Mouse (Mus musculus): Measurements from ENCODE around the gene Prss28. TPM values are rescaled to one million over a fixed set of nuclear protein-coding genes. Genes with fewer than 3 reads are reported as not detected.

Prss28 gene
- total and polyA plus RNA-seq, 3 experiments, result not detected

DNA sequence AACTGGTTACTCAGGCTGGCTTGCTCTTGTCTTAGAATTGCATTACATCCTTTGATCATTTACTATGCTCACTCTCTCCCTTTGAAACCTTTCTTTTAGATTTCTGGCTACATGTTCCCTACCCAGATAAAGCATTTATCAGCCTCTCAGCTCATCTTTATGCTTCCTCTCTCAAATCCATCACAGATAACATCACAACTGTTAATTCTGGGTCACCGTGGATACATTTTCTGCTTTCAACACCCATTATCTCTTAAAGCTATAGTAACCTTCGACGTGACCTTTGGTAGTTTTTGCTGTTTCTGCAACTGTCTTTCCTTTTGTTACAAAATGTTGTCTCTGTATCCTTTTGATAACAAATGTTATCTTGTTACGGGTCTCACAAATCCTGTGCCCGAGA is 15.0 kb upstream of the Prss28 start:
- Histone ChIP-seq H3K4me1 (ENCODE audit: control insufficient read depth in 1 of 2, insufficient read depth in 2 of 2) (peaks cover 4% of the 10 kb centered on the region in 2 experiments; a peak in 3 of 4 replicates), H3K4me2 (ENCODE audit: insufficient read depth, low read depth, poor library complexity, severe bottlenecking) (no peak overlapping the region), H3K36me3 (replicated peaks in 1 of 2; ENCODE audit: control insufficient read depth in 1 of 2, insufficient read depth in 1 of 2, low read length in 1 of 2) (no peaks in the 10 kb centered on the region), H3K79me2 (replicated peaks; ENCODE audit: control insufficient read depth, extremely low read depth, insufficient read depth, poor library complexity, severe bottlenecking) (no peaks in the 10 kb centered on the region), H3K9me3 (replicated peaks; ENCODE audit: low read length) (no peaks in the 10 kb centered on the region), H3K4me3 (replicated peaks in 1 of 3; ENCODE audit: low read depth in 2 of 3, low read length in 2 of 3, poor library complexity in 1 of 3) (no peak overlapping the region), H3K27me3 (replicated peaks) (peaks cover 76% of the 10 kb centered on the region), H3K9ac (ENCODE audit: insufficient read depth, low read depth) (no peak overlapping the region), H3K27ac (ENCODE audit: insufficient read depth, low read depth) (no peak overlapping the region)
- in situ Hi-C loops (cut with MboI; ENCODE audit: low pct_ligation_motif_present, low pct_unique_long_range_greater_than_20kb, low sequenced_read_pairs), result no loop called here
- no peak for TF ChIP-seq CTCF (conservative IDR thresholded peaks at IDR 0.05 in 1 of 2, IDR thresholded peaks at IDR 0.05 in 1 of 2; ENCODE audit: low read depth in 2 of 2, low read length in 2 of 2)
- no peak for TF ChIP-seq ZNF384 (IDR thresholded peaks at IDR 0.05; ENCODE audit: low read depth, low read length)
- no peak for TF ChIP-seq RAD21 (IDR thresholded peaks at IDR 0.05; ENCODE audit: low read depth, low read length)
- TF ChIP-seq ELF1 (IDR thresholded peaks at IDR 0.05; ENCODE audit: low read depth, low read length), result no peak
- TF ChIP-seq ETS1 (conservative IDR thresholded peaks at IDR 0.05; ENCODE audit: low read depth, low read length), result no peak
- TF ChIP-seq JUN (IDR thresholded peaks at IDR 0.05; ENCODE audit: insufficient read depth, low read depth, low read length), result no peak
- no peak for TF ChIP-seq ZMIZ1 (IDR thresholded peaks at IDR 0.05; ENCODE audit: low read depth, low read length)
- no peak for TF ChIP-seq TCF12 (IDR thresholded peaks at IDR 0.05; ENCODE audit: low read depth, low read length)
- TF ChIP-seq UBTF (IDR thresholded peaks at IDR 0.05; ENCODE audit: low read depth, low read length), result no peak
- no peak for TF ChIP-seq SMC3 (IDR thresholded peaks at IDR 0.05; ENCODE audit: low read depth, low read length)
- no peak for TF ChIP-seq E2F4 (IDR thresholded peaks at IDR 0.05; ENCODE audit: insufficient replicate concordance, low read depth, low read length)
- dilution Hi-C loops (cut with MboI; ENCODE audit: extremely low pct_ligation_motif_present, extremely low pct_unique_long_range_greater_than_20kb, low sequenced_read_pairs), result no loop called here
- DNase-seq (ENCODE audit: extremely low read depth), result no peak

DNA sequence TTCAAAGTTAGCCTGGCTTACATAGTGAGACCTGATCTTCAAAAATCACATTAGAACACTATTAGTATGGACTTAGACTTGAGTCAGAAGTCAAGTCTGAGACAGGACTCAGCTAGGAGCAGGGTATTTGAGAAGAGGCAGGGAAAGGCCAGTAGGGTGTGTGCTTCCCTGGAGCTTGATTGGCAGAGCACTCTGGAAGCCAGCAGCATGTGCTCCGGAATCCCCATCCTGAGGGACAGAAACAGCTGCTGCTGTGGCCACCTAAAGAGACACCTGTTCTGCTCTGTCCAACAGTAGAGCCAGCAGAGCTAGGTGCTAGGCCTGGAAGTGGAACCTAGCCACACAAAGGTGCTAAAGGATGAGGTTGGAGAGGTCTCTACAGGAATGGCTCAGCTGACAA is 14.3 kb upstream of the Prss28 start:
- Histone ChIP-seq H3K27ac (ENCODE audit: insufficient read depth, low read depth) (no peak overlapping the region), H3K79me2 (replicated peaks; ENCODE audit: control insufficient read depth, extremely low read depth, insufficient read depth, poor library complexity, severe bottlenecking) (no peaks in the 10 kb centered on the region), H3K4me2 (ENCODE audit: insufficient read depth, low read depth, poor library complexity, severe bottlenecking) (no peak overlapping the region), H3K27me3 (replicated peaks) (peaks cover 82% of the 10 kb centered on the region), H3K9ac (ENCODE audit: insufficient read depth, low read depth) (no peak overlapping the region), H3K4me1 (ENCODE audit: control insufficient read depth in 1 of 2, insufficient read depth in 2 of 2) (peaks cover 4 to 8% of the 10 kb centered on the region in 2 experiments; a peak in 3 of 4 replicates), H3K36me3 (replicated peaks in 1 of 2; ENCODE audit: control insufficient read depth in 1 of 2, insufficient read depth in 1 of 2, low read length in 1 of 2) (no peaks in the 10 kb centered on the region), H3K4me3 (replicated peaks in 1 of 3; ENCODE audit: low read depth in 2 of 3, low read length in 2 of 3, poor library complexity in 1 of 3) (no peak overlapping the region), H3K9me3 (replicated peaks; ENCODE audit: low read length) (no peaks in the 10 kb centered on the region)
- TF ChIP-seq CHD2 (IDR thresholded peaks at IDR 0.05; ENCODE audit: low read length) (no peak), POLR2AphosphoS2 (IDR thresholded peaks at IDR 0.05; ENCODE audit: low read depth, low read length) (no peak), CHD1 (IDR thresholded peaks at IDR 0.05; ENCODE audit: low read depth, low read length) (no peak), BHLHE40 (IDR thresholded peaks at IDR 0.05; ENCODE audit: low read depth, low read length) (no peak)
- dilution Hi-C loops (cut with MboI; ENCODE audit: extremely low pct_ligation_motif_present, extremely low pct_unique_long_range_greater_than_20kb, low sequenced_read_pairs) (no loop called here), in situ Hi-C loops (cut with MboI; ENCODE audit: low pct_ligation_motif_present, low pct_unique_long_range_greater_than_20kb, low sequenced_read_pairs) (no loop called here)
- no peak for DNase-seq (ENCODE audit: extremely low read depth)
